In genomic region chr7:27480506-27480905, GRCm38 (mm10) we compare ENCODE assay signal across 9 mouse cellular contexts. TPM values are rescaled to one million over a fixed set of nuclear protein-coding genes. Genes with fewer than 3 reads are reported as not detected.
DNase-seq lines count a peak whose midpoint lies in the region; ATAC-seq and TF ChIP-seq lines count a peak whose summit lies in the region.
"Had no signal": no experiment of that assay in that cellular context is flagged by ENCODE, and none has a peak within 500 bp of the region (broad histone marks: within the 10 kb centered on the region; RNA-seq: fewer than 3 reads in every experiment).

No protein-coding gene starts in this region.

- H3K4me3 ChIP-seq in gastrocnemius, adult 2 months = peak overlapping the region; percentile 65
- H3K4me3 ChIP-seq in left cerebral cortex, adult 2 months = no peak overlapping the region
- peak overlapping the region; percentile 41 for H3K4me3 ChIP-seq in intestine, embryonic 16.5 days (ENCODE audit: low read length)
- H3K4me3 ChIP-seq in neural tube, embryonic 14.5 days (ENCODE audit: low read depth, low read length) = no peak overlapping the region

- peak overlapping the region; percentile 91 for H3K27ac ChIP-seq in gastrocnemius, adult 2 months
- H3K27ac ChIP-seq in left cerebral cortex, adult 2 months = peak overlapping the region; percentile 75; the same call in 1 of the 2 replicates
- peak overlapping the region; percentile 86 for H3K27ac ChIP-seq in intestine, embryonic 16.5 days (ENCODE audit: low read length)
- H3K27ac ChIP-seq in neural tube, embryonic 14.5 days (ENCODE audit: low read depth, low read length) = no peak overlapping the region

- no peak for TF ChIP-seq CTCF in gastrocnemius, adult 2 months (IDR thresholded peaks at IDR 0.05)
- TF ChIP-seq CTCF in left cerebral cortex, adult 2 months (IDR thresholded peaks at IDR 0.05) = no peak

- peaks cover 23% of the 10 kb centered on the region for H3K4me1 ChIP-seq in intestine, embryonic 16.5 days (ENCODE audit: control insufficient read depth, insufficient read depth, low read length)
- peaks cover 4% of the 10 kb centered on the region; the same call in 1 of the 2 replicates for H3K4me1 ChIP-seq in neural tube, embryonic 14.5 days (ENCODE audit: control insufficient read depth, insufficient read depth, low read length)

- H3K9me3 ChIP-seq in intestine, embryonic 16.5 days (ENCODE audit: control insufficient read depth, low read length) = no peaks in the 10 kb centered on the region
- H3K9me3 ChIP-seq in neural tube, embryonic 14.5 days (ENCODE audit: control insufficient read depth, low read length) = no peaks in the 10 kb centered on the region

- WGBS in intestine, embryonic 16.5 days = 46% methylated on average over 3 of the region's 3 CpGs
- WGBS in neural tube, embryonic 14.5 days = 83% methylated on average over 3 of the region's 3 CpGs

- peak overlapping the region; percentile 64 for H3K9ac ChIP-seq in intestine, embryonic 16.5 days (ENCODE audit: low read depth, low read length)
- peak overlapping the region; percentile 16; the same call in 1 of the 2 replicates for H3K9ac ChIP-seq in neural tube, embryonic 14.5 days (replicated peaks; ENCODE audit: low read depth, low read length)

- no peaks in the 10 kb centered on the region for H3K27me3 ChIP-seq in intestine, embryonic 16.5 days (replicated peaks; ENCODE audit: control insufficient read depth, insufficient read depth, low read length)
- H3K27me3 ChIP-seq in neural tube, embryonic 14.5 days (ENCODE audit: control insufficient read depth, insufficient read depth, low read length) = no peaks in the 10 kb centered on the region

- intact Hi-C loops in gastrocnemius, adult 2 months (cut with DNase I) = no loop called here
- intact Hi-C loops in left cerebral cortex, adult 2 months (cut with DNase I) = loop anchor here (10.0 kb wide), 1 partner anchor 204 kb away; the partner anchor contains the start of gene Zfp607b

- peaks cover 7% of the 10 kb centered on the region; the same call in 1 of the 2 replicates for H3K36me3 ChIP-seq in intestine, embryonic 16.5 days (ENCODE audit: control insufficient read depth, insufficient read depth, low read length)
- peaks cover 8% of the 10 kb centered on the region; the same call in 1 of the 2 replicates for H3K36me3 ChIP-seq in neural tube, embryonic 14.5 days (ENCODE audit: control insufficient read depth, insufficient read depth, low read length)

- ATAC-seq in intestine, embryonic 16.5 days = no peak
- ATAC-seq in neural tube, embryonic 14.5 days (ENCODE audit: low read depth) = no peak

- no peak for DNase-seq in gastrocnemius, adult 2 months
- DNase-seq in gastrocnemius, postnatal 25 days = no peak
- DNase-seq in left cerebral cortex, adult 2 months (ENCODE audit: extremely low spot score in 1 of 2, low spot score in 2 of 2) = no peak
- DNase-seq in left cerebral cortex, adult 9 months (ENCODE audit: low spot score in 2 of 2) = no peak
- DNase-seq in right cerebral cortex, postnatal 14 days = no peak
- no peak for DNase-seq in cerebellum, postnatal 10 days
- DNase-seq: thymus, adult 18-20 months had no signal

- H3K4me2 ChIP-seq in intestine, embryonic 16.5 days (ENCODE audit: low read depth, low read length) = peak overlapping the region; percentile 57
- no peak overlapping the region for H3K4me2 ChIP-seq in neural tube, embryonic 14.5 days (ENCODE audit: low read depth, low read length)

RNA-seq across cellular contexts. Expression of gene Sertad1, which starts 6.2 kb away (rescaled TPM):
- 1 to 10 TPM; 5.5 to 9.1 TPM for total RNA-seq in gastrocnemius, adult 2 months (2021)
- 1 to 10 TPM; 6.8 to 7.5 TPM for total RNA-seq in gastrocnemius, postnatal 25 days (2021)
- total RNA-seq in left cerebral cortex, adult 2 months (2021) = 10 to 100 TPM; 18.8 to 21.7 TPM
- 40.9 and 43.4 TPM in 2 replicates for polyA plus RNA-seq in intestine, embryonic 16.5 days (2015; fragmentation: Nextera tagmentation; extraction: Ambion mirVana)
- polyA plus RNA-seq in neural tube, embryonic 14.5 days (2014; fragmentation: Nextera tagmentation; extraction: Ambion mirVana) = 6.1 and 10.7 TPM in 2 replicates

RNA-seq across cellular contexts. Expression of gene Sertad3, which starts 6.9 kb away (rescaled TPM):
- 1 to 10 TPM; 3.3 to 7.1 TPM for total RNA-seq in gastrocnemius, adult 2 months (2021)
- total RNA-seq in gastrocnemius, postnatal 25 days (2021) = 1 to 10 TPM; 3.8 to 7.3 TPM
- 1 to 10 TPM; 3.3 TPM for total RNA-seq in left cerebral cortex, adult 2 months (2021)
- polyA plus RNA-seq in intestine, embryonic 16.5 days (2015; fragmentation: Nextera tagmentation; extraction: Ambion mirVana) = 27.4 and 28.6 TPM in 2 replicates
- 5.7 and 10.0 TPM in 2 replicates for polyA plus RNA-seq in neural tube, embryonic 14.5 days (2014; fragmentation: Nextera tagmentation; extraction: Ambion mirVana)

RNA-seq across cellular contexts. Expression of gene Prx, which starts 18.6 kb away (rescaled TPM):
- total RNA-seq in gastrocnemius, adult 2 months (2021) = 1 to 10 TPM; 3.1 to 4.1 TPM
- total RNA-seq in gastrocnemius, postnatal 25 days (2021) = 10 to 100 TPM; 11.6 to 13.0 TPM
- total RNA-seq in left cerebral cortex, adult 2 months (2021) = under 1 TPM; 0.47 to 0.50 TPM
- polyA plus RNA-seq in intestine, embryonic 16.5 days (2015; fragmentation: Nextera tagmentation; extraction: Ambion mirVana) = 2.2 and 2.6 TPM in 2 replicates
- polyA plus RNA-seq in neural tube, embryonic 14.5 days (2014; fragmentation: Nextera tagmentation; extraction: Ambion mirVana) = 0.43 and 1.1 TPM in 2 replicates

RNA-seq across cellular contexts. Expression of gene Blvrb, which starts 32.7 kb away (rescaled TPM):
- 10 to 100 TPM in 1 of 2 experiments, 1 to 10 TPM in 1; 8.9 to 15.8 TPM for total RNA-seq in gastrocnemius, adult 2 months (2021)
- total RNA-seq in gastrocnemius, postnatal 25 days (2021) = 10 to 100 TPM; 11.0 to 17.2 TPM
- 10 to 100 TPM; 18.1 to 18.3 TPM for total RNA-seq in left cerebral cortex, adult 2 months (2021)
- 75.6 and 89.7 TPM in 2 replicates for polyA plus RNA-seq in intestine, embryonic 16.5 days (2015; fragmentation: Nextera tagmentation; extraction: Ambion mirVana)
- 12.1 and 23.0 TPM in 2 replicates for polyA plus RNA-seq in neural tube, embryonic 14.5 days (2014; fragmentation: Nextera tagmentation; extraction: Ambion mirVana)

RNA-seq across cellular contexts. Expression of gene Sptbn4, which starts 33.0 kb away (rescaled TPM):
- under 1 TPM in 1 of 2 experiments, not detected in 1; 0.03 TPM for total RNA-seq in gastrocnemius, adult 2 months (2021)
- under 1 TPM in 1 of 2 experiments, not detected in 1; 0.05 TPM for total RNA-seq in gastrocnemius, postnatal 25 days (2021)
- total RNA-seq in left cerebral cortex, adult 2 months (2021) = 100 to 1,000 TPM; 153 to 162 TPM
- 0.36 and 0.44 TPM in 2 replicates for polyA plus RNA-seq in intestine, embryonic 16.5 days (2015; fragmentation: Nextera tagmentation; extraction: Ambion mirVana)
- 3.9 and 5.6 TPM in 2 replicates for polyA plus RNA-seq in neural tube, embryonic 14.5 days (2014; fragmentation: Nextera tagmentation; extraction: Ambion mirVana)

Comparison
In these comparisons a context has a peak if more than half of its experiments do, and no peak if none do; other contexts are left out.
1. H3K4me3 ChIP-seq: peak in gastrocnemius, adult 2 months (single experiment) and intestine, embryonic 16.5 days (single experiment); none in left cerebral cortex, adult 2 months (single experiment) and neural tube, embryonic 14.5 days (single experiment).